19 mouse cellular contexts compared by ENCODE assay signal in the genomic region with DNA sequence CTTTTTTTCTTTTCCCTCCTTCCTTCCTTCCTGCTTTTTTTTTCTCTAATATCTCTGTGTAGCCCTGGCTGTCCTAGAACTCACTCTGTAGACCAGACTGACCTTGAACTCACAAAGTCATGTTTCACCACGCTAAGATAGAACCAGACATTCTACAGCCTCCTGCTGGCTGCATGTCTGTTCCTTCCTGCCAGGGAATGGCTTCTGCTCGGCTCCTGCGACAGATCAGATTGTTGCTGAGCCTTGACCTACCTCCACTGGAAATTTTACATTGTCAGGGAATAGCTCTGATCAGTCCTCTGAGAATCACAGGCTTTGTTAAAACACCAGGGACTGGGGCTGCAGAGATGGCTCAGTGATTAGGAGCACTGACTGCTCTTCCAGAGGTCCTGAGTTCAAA. TPM values are rescaled to one million over a fixed set of nuclear protein-coding genes. Genes with fewer than 3 reads are reported as not detected.
"Had no signal": no experiment of that assay in that cellular context is flagged by ENCODE, and none has a peak within 500 bp of the region (broad histone marks: within the 10 kb centered on the region; RNA-seq: fewer than 3 reads in every experiment).

No protein-coding gene starts in this region.

- H3K9me3 ChIP-seq: midbrain, embryonic 13.5 days; midbrain, embryonic 15.5 days; neural tube, embryonic 12.5 days; stomach, embryonic 15.5 days had no signal

- H3K27me3 ChIP-seq: megakaryocyte, embryonic 14.5 days; midbrain, embryonic 13.5 days; midbrain, embryonic 15.5 days; neural tube, embryonic 12.5 days; stomach, embryonic 15.5 days had no signal

- H3K36me3 ChIP-seq: midbrain, embryonic 13.5 days; midbrain, embryonic 15.5 days; neural tube, embryonic 12.5 days; stomach, embryonic 15.5 days had no signal

- H3K4me1 ChIP-seq: midbrain, embryonic 13.5 days; midbrain, embryonic 15.5 days; neural tube, embryonic 12.5 days; stomach, embryonic 15.5 days had no signal

- H3K9ac ChIP-seq: lung, embryonic 14.5 days; midbrain, embryonic 13.5 days; midbrain, embryonic 15.5 days; neural tube, embryonic 12.5 days; stomach, embryonic 15.5 days had no signal

- H3K4me2 ChIP-seq: lung, embryonic 14.5 days; midbrain, embryonic 11.5 days; midbrain, embryonic 13.5 days; midbrain, embryonic 15.5 days; neural tube, embryonic 12.5 days; stomach, embryonic 15.5 days had no signal

- H3K27ac ChIP-seq: macrophage; midbrain, embryonic 13.5 days; midbrain, embryonic 15.5 days; neural tube, embryonic 12.5 days; stomach, embryonic 15.5 days; stomach, postnatal 0 days had no signal

- ATAC-seq: midbrain, embryonic 13.5 days; midbrain, embryonic 15.5 days had no signal

- DNase-seq: lung, adult 18-20 months; lung, embryonic 14.5 days; lung, postnatal 14 days; lung, postnatal 36 days; right cerebral cortex, postnatal 14 days; thymus, adult 2 months; thymus, postnatal 36 days had no signal

- H3K4me3 ChIP-seq: megakaryocyte, embryonic 14.5 days; midbrain, embryonic 13.5 days; midbrain, embryonic 15.5 days; neural tube, embryonic 12.5 days; stomach, embryonic 15.5 days had no signal

RNA-seq across cellular contexts. Expression of gene Kcng3, which starts 24.0 kb away (rescaled TPM):
- total RNA-seq: monocyte, adult 5-6 weeks; neutrophil, adult 5-6 weeks had no signal
- polyA plus RNA-seq: lung, embryonic 14.5 days; lung, embryonic 16.5 days; macrophage; midbrain, embryonic 11.5 days; midbrain, embryonic 13.5 days; neural tube, embryonic 12.5 days; neural tube, embryonic 14.5 days; stomach, postnatal 0 days had no signal
